Mouse (Mus musculus) stomach, postnatal 0 days (tissue): ENCODE measurements around the gene Kif3a. TPM values are rescaled to one million over a fixed set of nuclear protein-coding genes. Genes with fewer than 3 reads are reported as not detected.
A peak's percentile ranks its signal among the peaks of the same experiment; 100 is the strongest.

Experiments
- ATAC-seq: fragments of 200-750 bp; cut with Nextera tagmentation; 2 replicates; pipeline ENCODE4 v1.8.0; 2017; ENCODE audit not compliant: low FRiP score, low TSS enrichment
- DNase-seq: peaks from one replicate; pipeline ENCODE4 v3.0.0-alpha.2; 2016; ENCODE audit warnings: low spot score
- H3K27ac ChIP-seq: fragments of 300-500 bp; sonication (generic); replicated peaks from 2 replicates; pipeline ENCODE4 v1.5.1; 2014; ENCODE audit warnings: mild to moderate bottlenecking, control low read depth
- H3K27me3 ChIP-seq: fragments of 300-500 bp; sonication (generic); 2 replicates; pipeline ENCODE4 v1.6.1; 2014; ENCODE audit warnings: low read length; ENCODE audit not compliant: control insufficient read depth, insufficient read depth
- H3K36me3 ChIP-seq: fragments of 300-500 bp; sonication (generic); 2 replicates; pipeline ENCODE4 v1.6.1; 2014; ENCODE audit warnings: low read length, mixed read lengths; ENCODE audit not compliant: control insufficient read depth, insufficient read depth
- H3K4me1 ChIP-seq: fragments of 300-500 bp; sonication (generic); replicated peaks from 2 replicates; pipeline ENCODE4 v1.6.1; 2014; ENCODE audit warnings: antibody characterized with exemption; ENCODE audit not compliant: control insufficient read depth, insufficient read depth
- H3K4me2 ChIP-seq: fragments of 300-500 bp; sonication (generic); replicated peaks from 2 replicates; pipeline ENCODE4 v1.6.1; 2014; ENCODE audit warnings: low read depth, mild to moderate bottlenecking, control low read depth, moderate library complexity
- H3K4me3 ChIP-seq: fragments of 300-500 bp; sonication (generic); 2 replicates; pipeline ENCODE4 v1.5.1; 2014; ENCODE audit warnings: low read depth, low read length, control low read depth
- H3K9ac ChIP-seq: fragments of 300-500 bp; sonication (generic); 2 replicates; pipeline ENCODE4 v1.6.1; 2014; ENCODE audit warnings: mild to moderate bottlenecking, low read length, control low read depth, mixed read lengths
- H3K9me3 ChIP-seq: fragments of 300-500 bp; sonication (generic); 2 replicates; pipeline ENCODE4 v1.6.1; 2016; ENCODE audit warnings: low read length; ENCODE audit not compliant: control insufficient read depth
- CTCF ChIP-seq: IDR thresholded peaks from 2 replicates; pipeline ENCODE4 v1.5.1; 2016; ENCODE audit warnings: antibody characterized with exemption, low read depth, mild to moderate bottlenecking, moderate library complexity
- EP300 ChIP-seq: optimal IDR thresholded peaks from 2 replicates; pipeline ENCODE3; 2016; ENCODE audit warnings: antibody characterized with exemption
- WGBS: fragments of 180-500 bp; shearing (Covaris S2); extraction: QIAGEN DNeasy Blood & Tissue Kit; methylation state at CpG from one replicate; pipeline ENCODE4 v1.1.7; 2014; 5-methylcytosine and 5-hydroxymethylcytosine counted together
- polyA plus RNA-seq: library from polyadenylated mRNA; unstranded; fragments of >200 nt; fragmentation: Nextera tagmentation; extraction: Ambion mirVana; gene quantifications from 2 replicates; pipeline ENCODE4 v1.2.1, GENCODE M21; 2015

Kif3a gene
- polyA plus RNA-seq, 1 experiment from 2014 or later, result 25.3 TPM

- no peaks in the 10 kb centered on the region for H3K27me3 ChIP-seq
- no peaks in the 10 kb centered on the region for H3K9me3 ChIP-seq
- TF ChIP-seq EP300, result no peak
- no peak for TF ChIP-seq CTCF
- H3K9ac ChIP-seq, result no peak overlapping the region
- no peaks in the 10 kb centered on the region for H3K36me3 ChIP-seq
- H3K27ac ChIP-seq, result no peak overlapping the region
- ATAC-seq (no peak), DNase-seq (no peak)
- WGBS, result 63% methylated on average over 17 of the region's 17 CpGs
- no peaks in the 10 kb centered on the region for H3K4me1 ChIP-seq
- H3K4me3 ChIP-seq, result no peak overlapping the region
- H3K4me2 ChIP-seq, result no peak overlapping the region
Measured at GRCm38 (mm10) chr11:53626802-53627373, 59.7 kb downstream of the Kif3a start.

DNA sequence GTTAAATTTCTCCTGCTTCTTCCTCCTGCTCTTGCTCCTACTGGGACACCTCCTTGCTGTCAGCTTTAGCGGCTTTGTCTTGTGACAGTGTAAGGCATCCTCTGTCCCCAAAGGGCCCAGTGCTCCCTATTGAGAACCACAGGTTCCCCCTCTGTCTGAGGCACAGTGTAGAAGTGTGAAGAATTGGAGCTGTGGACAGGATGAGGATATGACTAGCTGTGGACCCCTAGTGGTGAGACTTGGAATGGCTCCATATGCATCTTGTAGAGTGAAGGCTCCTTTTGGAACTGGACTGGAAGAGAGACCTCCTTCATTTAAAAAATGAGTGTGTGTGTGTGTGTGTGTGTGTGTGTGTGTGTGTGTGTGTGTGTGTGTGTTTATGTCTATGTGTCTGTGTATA is 60.7 kb downstream of the Kif3a start:
- no peaks in the 10 kb centered on the region for H3K36me3 ChIP-seq
- H3K4me2 ChIP-seq, result no peak overlapping the region
- H3K4me3 ChIP-seq, result no peak overlapping the region
- no peaks in the 10 kb centered on the region for H3K27me3 ChIP-seq
- no peaks in the 10 kb centered on the region for H3K9me3 ChIP-seq
- 30% methylated on average over 1 of the region's 1 CpGs for WGBS
- DNase-seq (peak; percentile 75), ATAC-seq (peak; percentile 74)
- H3K27ac ChIP-seq, result no peak overlapping the region
- TF ChIP-seq CTCF (peak; percentile 91), EP300 (no peak)
- no peaks in the 10 kb centered on the region for H3K4me1 ChIP-seq
- no peak overlapping the region for H3K9ac ChIP-seq

GRCm38 (mm10) chr11:53632122-53632733 is 65.0 kb downstream of the Kif3a start:
- H3K4me1 ChIP-seq, result no peaks in the 10 kb centered on the region
- no peak for ATAC-seq
- TF ChIP-seq EP300 (no peak), CTCF (peak; percentile 59)
- H3K9ac ChIP-seq, result no peak overlapping the region
- H3K4me2 ChIP-seq, result no peak overlapping the region
- 73% methylated on average over 14 of the region's 14 CpGs for WGBS
- H3K36me3 ChIP-seq, result no peaks in the 10 kb centered on the region
- H3K9me3 ChIP-seq, result no peaks in the 10 kb centered on the region
- H3K27ac ChIP-seq, result no peak overlapping the region
- no peak for DNase-seq
- no peak overlapping the region for H3K4me3 ChIP-seq
- no peaks in the 10 kb centered on the region for H3K27me3 ChIP-seq

DNA sequence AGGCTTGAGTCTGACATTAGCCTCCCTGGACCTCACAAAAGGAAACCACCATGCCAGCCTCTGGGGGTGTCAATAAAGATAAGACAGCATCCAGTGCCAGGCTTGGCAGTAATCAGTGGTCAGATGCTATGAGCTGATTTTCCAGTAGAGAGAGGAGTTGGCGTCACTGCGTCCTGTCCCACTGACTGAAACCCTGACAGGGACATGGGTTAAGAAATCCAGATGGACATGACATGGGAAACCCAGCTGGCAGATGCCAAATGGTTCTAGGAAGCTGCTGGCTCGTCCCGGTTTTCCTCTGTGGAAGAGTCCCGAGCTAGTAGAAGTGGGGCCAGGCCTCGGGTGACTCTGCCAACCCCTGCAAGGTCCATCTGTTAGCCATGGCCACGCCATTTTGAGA is 66.5 kb downstream of the Kif3a start:
- Histone ChIP-seq H3K27ac (no peak overlapping the region), H3K27me3 (no peaks in the 10 kb centered on the region), H3K36me3 (no peaks in the 10 kb centered on the region), H3K4me1 (no peaks in the 10 kb centered on the region), H3K4me3 (no peak overlapping the region), H3K4me2 (no peak overlapping the region), H3K9ac (no peak overlapping the region), H3K9me3 (no peaks in the 10 kb centered on the region)
- TF ChIP-seq CTCF, result no peak
- TF ChIP-seq EP300, result no peak
- 84% methylated on average over 7 of the region's 7 CpGs for WGBS
- DNase-seq (no peak), ATAC-seq (no peak)

DNA sequence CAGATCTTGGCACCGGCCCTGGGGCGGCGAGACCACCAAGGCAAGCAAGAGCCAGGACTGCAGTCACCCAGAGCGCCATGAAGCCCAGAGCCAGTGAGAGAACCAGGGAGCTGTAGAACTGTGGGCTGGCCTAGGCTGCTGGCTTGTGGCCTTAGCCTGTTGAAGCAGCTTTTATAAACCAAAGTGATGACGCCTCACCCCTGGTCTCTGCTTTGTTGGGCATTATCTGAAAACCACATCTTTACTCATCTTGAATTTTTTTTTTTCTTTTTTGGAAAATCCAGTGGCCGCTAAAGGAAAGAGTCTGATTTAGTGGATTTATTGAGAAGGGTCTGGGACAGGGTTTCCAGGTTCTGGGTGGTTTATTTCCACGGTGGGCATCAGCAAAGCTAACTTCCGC is 67.4 kb downstream of the Kif3a start, which contains the start of gene Il13:
Il13 (minus strand) TSS at position 147 of the 400 bp plus-strand sequence.
- no peaks in the 10 kb centered on the region for H3K27me3 ChIP-seq
- H3K9me3 ChIP-seq, result no peaks in the 10 kb centered on the region
- ATAC-seq (no peak), DNase-seq (no peak)
- no peak within 1 kb of the TSS for H3K27ac ChIP-seq
- H3K36me3 ChIP-seq, result no peaks in the 10 kb centered on the region
- H3K4me2 ChIP-seq, result no peak within 1 kb of the TSS
- no peak within 1 kb of the TSS for H3K9ac ChIP-seq
- no peak for TF ChIP-seq EP300
- TF ChIP-seq CTCF, result no peak
- no peak within 1 kb of the TSS for H3K4me3 ChIP-seq
- no peaks in the 10 kb centered on the region for H3K4me1 ChIP-seq
- WGBS, result 92% methylated on average over 8 of the region's 8 CpGs

DNA sequence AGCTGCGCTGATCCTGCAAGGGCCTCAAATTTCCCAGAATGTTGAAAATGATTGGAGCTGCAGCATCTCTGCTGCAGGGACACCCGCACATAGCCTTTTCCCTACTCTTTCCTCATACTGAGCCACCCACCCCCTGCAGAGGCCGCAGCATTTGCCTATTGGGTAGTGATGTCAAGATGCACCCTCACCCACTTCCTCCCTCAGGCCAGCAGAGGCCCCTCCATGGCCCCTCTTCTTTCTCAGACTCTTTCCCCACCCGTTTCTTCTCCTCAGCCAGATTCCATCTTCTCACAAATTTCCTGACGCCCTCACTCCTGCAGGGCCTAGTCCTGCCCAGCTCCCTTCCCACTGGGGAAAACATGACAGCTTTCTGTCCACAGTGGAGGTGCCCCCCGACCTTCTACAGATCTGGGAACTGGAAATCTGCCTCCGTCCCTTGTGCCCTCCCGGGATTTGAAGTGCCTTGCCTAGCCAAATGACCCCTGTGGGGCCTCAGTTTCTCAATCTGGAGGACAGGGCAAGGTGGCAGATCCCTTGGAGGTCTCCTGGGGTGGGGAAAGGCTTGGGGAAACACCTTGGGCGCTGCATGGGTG is 68.5 kb downstream of the Kif3a start:
- WGBS, result 46% methylated on average over 9 of the region's 9 CpGs
- Histone ChIP-seq H3K9ac (0 out of 2 replicates have a peak overlapping the region, but pooled peaks have one; percentile 18), H3K27ac (no peak overlapping the region), H3K36me3 (no peaks in the 10 kb centered on the region), H3K9me3 (no peaks in the 10 kb centered on the region), H3K4me2 (peak overlapping the region; percentile 58), H3K4me1 (no peaks in the 10 kb centered on the region), H3K27me3 (no peaks in the 10 kb centered on the region), H3K4me3 (peak overlapping the region; percentile 32; the same call in 1 of the 2 replicates)
- ATAC-seq (no peak), DNase-seq (no peak)
- TF ChIP-seq EP300 (no peak), CTCF (no peak)
